Mouse (Mus musculus) right cerebral cortex, postnatal 4 days (tissue): ENCODE measurements at regions not wholly inside any gene's neighbourhood (a gene's known extent, or its start where the extent isn't known, plus 50 kb on each side); places are given as distances from the start of the nearest gene placed in this dataset.

ENCODE experiments used
- DNase-seq: peaks from one replicate; pipeline ENCODE4 v3.0.0-alpha.2; 2022

DNA sequence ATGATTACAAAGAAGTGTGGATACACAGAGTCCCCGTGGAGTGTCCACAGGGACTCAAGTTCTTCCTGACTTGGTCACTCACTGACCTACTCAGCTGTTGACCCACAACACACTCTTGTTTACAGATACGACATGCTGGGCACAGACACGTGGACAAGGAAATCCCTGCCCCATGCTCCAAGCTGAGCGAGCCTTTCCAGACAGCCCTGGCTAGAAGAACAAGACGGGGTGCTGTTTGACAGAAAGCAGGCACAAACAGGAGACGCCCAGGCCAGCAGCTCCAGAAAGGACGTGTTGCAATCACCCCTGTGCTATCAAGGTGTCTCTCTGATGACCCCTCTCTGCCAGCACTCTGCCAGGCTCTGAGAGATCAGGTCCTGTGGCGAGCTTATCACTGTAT lies 112.6 kb upstream of the Gm14444 start:
- DNase-seq: no peak

DNA sequence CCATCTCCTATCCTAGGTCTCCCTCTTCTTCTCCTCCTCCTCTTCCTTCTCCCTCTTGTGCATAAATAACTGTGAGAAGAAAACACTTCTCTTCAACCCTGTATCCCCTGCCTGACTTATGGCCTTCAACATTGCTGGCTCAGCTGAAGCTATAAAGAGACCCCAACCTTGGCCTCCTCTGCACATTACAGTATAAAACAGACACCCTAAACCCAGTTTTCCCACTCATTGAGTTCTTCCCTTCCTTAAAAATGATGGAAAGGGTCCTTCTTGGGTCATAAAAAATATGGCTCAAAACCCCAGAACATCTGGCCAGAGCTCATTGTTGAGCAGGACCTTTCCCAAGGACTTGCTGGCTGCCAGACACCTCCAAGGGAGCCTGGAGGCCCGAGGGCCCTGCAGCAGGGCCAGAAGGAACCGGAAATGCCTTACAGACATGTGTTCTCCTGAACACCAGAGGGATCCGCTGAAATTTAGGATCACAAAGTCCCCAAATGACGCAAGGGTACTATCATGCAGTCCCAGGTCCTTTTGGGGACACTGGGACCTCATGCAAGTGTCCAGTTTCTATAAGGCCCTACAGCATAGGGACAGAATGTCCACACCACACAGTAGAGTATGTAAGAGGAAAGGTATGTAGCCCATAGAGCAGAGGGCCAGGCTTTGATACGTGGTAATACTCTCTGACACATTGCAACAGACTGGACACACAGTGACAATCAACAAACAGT lies 109.9 kb upstream of the Gm14444 start:
- DNase-seq: no peak

DNA sequence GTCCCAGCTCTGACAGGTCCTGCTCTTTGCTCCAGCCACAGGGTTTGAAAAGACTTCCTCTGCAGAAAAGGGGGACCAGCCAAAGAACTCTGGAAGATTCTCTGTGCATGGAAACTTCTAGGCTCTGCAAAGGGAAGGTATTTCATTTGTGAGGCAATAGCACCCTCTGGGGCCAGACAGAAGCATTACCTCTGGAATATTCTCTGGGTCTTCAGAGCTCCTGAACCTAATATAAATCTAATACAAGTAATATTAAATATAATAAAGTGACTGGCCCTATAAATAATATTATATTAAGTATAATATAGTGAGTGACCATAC lies 109.4 kb upstream of the Gm14444 start:
- peak; percentile 76 for DNase-seq

DNA sequence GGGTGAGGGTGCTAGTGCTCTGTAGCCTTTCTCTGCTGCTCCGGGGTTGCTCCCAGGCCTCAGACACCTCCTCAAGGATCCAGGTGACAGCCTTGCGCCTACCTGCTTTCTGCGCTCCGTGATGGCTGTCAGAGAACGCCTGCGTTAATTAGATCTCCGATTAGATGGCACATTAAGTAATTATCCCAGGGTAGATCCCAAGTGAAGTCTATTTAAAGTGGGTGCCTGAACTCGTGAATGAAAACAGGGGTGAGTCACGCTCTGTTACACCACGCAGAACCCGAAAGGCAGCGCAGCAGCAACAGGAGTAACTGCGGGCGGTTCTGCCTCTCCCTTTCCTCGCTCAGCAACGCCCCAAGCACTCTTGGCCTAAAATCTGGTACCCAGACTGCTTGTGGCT lies 108.2 kb upstream of the Gm14444 start:
- no peak for DNase-seq

DNA sequence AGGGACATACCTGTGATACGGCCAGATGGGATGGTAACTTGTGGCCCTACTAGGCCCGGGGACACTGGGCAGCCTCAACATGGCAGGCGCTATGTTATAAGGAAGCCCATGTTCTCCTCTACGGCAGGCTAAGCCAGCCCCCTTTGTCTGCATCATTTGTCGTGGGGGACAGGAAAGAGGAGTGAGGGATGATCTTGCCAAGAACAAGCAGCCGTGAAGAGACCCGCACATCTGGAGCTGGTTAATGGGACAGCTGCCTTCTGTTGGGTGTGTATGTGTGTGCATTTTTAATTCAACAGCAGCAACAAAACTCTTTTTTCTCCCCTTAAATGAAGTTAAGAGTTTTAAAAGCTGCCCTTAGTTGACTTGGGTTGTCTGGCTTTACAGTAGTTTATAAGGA lies 106.4 kb upstream of the Gm14444 start:
- no peak for DNase-seq

DNA sequence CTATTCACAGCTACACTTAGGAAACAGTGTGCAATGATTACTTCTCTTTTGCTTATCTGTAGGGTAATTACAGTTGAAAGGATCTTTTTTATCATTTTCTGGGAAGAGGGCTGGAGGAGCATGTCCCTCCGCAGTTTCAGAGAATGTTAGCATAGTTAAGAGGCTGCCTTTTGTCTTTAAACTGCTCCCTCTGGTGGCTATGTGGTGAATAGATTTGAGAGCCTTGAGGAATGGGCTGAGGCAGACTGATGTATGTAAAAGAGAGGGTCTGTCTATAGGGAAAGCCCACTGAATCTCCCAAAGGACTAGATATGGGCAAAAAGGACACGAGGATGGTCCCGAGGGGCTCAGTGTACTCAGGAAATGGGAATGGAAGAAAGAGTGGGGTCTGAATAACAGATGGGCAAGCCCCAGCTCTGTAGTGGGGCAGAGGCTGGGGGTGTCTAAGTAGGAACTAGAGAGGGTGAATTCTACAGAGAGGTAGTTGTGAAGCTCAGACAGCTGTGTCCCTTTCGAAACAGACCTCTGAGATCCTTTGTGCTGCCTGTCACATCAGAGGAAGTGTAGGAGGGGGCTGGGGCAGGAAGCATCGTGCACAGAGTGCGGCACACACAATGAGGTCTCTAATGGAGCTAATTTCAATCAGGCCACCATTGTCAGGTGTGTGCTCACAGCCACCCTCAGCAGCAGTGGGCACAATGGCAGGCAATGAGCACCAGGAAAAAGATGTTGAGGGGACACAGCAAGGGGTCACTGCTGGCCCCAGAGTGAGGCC lies 104.0 kb upstream of the Gm14444 start:
- DNase-seq: peak; percentile 26

DNA sequence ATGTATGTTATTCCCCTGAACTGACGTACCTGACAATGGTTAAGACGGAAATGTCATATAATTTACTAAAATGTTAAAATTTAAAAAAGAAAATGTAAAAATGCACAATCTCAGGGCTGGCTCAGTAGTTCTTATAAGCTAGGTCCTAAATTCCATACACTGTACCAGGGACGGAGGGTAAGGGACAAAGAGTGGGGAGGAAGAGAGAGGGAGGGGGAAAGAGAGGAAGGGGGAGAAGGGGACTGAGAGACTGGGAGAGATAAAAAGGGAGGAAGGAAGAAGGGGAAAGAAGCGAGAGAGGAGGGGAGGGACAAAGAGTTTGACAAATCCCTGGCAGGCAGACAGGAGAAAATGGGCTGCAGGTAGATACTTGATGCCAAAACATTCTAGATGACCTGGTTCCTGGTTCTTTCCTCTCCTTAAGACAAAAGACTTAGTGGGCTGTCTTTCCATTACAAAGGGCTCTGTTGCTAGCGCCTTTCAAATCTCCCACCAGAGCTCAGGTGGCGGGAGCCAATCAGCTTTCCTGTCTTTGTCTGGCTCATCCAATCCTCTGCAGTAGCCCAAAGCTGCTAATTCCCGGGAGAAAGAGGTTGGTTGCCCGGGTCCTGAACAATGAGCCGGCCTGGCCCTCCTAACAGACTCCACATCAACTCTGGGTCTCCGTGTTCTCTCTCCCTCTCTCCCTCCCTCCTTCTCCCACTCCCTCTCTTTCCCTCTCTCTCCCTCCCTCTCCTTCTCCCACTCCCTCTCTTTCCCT lies 92.7 kb upstream of the Gm14444 start:
- peak; percentile 55 for DNase-seq

DNA sequence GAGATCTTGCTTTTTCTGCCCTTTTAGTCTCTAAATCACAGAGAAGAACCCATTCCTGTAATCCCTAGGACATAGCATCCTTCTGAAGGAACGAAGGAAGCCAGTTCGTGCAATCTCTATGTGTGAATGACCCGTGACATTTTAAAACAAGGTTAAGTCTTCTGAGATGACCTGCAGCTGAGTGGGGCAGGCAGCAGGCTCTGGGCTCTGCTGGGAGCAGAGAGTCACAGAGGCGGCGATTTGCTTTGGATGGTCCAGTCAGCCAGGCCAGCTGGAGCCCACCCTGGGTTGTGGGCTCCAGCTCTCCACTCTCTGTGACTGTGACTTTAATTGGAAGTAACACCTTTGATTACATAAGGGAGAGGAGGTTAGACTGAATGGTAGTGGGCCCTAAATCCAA lies 92.1 kb upstream of the Gm14444 start:
- no peak for DNase-seq

DNA sequence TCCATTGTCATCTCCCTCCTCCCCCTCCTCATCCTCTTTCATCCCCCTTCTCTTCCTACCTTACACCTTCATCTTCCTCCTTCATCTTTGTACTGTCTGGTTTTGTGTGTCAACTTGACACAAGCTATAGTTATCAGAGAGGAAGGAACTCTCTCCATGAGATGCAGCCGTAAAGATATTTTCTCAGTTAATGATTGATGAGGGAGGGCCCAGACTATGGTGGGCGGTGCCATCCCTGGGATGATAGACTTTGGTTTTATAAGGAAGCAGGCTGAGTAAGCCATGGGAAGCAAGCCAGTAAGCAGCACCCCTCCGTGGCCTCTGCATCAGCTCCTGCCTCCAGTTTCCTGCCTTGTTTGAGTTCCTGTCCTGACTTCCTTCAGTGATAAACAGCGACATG lies 87.8 kb upstream of the Gm14444 start:
- DNase-seq: no peak

DNA sequence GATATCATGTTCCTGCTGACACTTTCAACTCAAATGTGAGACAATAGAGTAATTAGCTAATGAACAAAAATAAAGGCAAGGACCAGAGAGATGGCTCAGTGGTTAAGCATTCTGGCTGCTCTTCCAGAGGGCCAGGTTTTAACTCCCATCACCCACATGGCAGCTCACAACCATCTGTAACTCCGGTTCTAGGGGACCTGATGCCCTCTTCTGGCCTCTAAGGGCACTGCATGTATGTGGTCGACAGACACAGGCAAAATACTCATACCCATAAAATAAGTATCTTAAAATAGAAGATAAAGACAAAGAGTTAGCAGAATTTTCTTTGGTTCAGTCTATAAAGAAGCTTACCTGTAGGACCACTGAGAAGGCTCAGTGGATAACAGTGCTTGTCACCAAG lies 80.3 kb upstream of the Gm14444 start:
- no peak for DNase-seq

DNA sequence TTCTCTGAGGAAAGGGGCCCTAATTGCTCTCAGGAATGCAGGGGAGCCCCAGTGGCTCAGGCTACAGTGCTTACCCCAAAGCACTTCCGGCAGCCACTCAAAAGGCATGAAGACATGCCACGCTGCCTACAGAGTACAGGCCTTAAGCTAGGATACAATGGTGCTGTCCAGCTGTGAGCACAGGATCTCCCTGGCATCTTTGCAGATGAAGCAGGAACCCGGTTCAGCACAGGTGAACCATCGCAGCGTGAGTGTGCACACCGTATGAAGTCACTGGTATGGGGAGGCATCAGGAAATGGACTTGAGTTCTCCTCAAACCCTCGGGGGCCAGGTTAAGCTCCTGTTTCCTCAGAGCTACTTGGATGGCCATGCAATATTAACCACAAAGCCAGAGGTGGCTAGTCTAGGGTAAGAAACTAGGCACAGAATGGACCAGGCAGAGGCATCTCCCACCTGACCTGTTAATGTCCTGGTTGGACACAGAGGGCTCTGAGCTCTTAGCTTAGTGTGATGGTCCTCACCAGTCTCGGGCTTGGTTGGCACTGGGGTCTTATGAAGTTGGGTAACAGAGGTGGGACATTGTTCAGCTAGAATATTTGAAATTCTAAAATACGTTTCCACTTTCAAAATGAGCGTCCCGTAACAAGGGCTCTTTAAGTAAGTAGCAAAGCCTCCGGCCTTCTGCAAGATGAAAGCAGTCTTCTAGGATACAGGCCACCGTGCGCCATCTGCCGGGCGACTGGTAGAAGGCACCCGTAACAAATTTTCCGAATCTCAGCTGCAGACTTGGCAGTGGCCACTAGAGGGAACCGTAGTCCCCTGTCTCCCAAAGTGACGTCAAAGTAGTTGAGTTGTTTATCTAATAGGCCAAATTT lies 77.7 kb upstream of the Gm14444 start:
- DNase-seq: peak; percentile 88

DNA sequence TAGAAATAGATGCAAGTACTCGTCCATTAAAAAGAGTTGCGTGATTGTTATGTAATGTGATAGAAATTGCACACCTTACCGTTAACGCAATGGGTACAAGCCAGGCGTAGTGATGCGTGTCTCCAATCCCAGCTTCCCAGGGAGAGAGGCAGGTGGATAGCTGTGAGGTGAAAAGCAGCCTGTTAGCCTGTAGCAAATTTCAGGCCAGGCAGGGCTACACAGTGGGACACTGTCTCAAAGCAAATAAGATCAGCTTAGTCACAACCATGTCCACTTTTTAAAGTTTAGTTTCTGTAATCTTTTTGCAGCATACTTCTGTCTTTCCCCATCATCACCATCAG lies 77.1 kb upstream of the Gm14444 start:
- no peak for DNase-seq

DNA sequence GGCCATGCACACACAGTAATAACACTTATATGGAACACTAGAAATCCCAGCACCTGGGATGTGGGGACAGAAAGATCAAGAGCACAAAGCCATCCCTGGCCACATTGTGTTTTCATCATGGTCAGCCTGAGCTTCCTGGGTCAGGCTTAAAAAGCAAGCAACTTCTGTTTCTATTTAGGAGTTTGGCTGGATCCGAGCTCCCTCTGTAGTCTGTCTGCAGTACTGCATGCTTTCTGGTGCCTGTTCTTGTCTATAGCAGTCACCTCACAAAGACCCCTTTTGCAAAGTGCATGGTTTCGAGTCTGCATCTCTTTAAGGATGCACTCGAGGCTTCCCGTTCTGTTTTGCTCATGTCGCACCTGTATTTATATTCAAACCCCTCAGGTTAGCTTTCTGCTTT lies 73.4 kb upstream of the Gm14444 start:
- peak; percentile 28 for DNase-seq

DNA sequence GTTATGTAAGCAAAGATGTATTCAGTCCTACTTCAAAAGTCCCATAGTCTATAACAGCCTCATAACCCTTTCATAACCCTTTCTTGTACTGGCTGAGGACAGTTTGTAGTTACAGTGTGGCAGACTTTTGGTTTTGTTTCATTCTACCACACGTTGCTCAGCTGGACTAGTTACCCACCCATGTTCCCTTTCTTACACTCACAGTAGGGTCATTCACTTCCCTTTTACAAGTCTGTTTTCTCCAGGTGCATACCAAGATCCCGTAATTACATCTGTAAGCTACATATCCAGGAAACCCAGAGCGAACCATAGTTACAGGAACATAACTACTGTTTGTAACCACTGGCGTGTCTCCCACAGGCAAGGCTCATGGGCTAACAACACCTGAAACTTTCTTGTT lies 72.1 kb upstream of the Gm14444 start:
- DNase-seq: no peak

DNA sequence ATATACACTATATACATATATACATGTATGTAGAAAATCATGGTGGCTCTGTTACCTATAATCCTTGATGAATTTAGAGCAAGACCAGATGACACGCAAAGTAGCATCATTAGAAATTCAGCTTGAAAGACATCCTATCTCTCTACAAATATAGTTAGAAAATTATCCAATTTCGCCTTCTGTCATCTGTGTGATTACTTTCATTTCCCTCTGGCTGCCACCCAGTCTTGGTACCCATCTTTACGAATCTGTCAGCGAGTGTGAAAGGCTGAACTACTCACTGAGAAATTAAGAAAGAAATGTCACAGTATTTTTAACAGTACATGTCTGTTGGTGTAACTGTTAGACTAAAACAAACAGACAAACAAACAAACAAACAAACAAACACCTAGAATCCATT lies 67.8 kb upstream of the Gm14444 start:
- DNase-seq: no peak

DNA sequence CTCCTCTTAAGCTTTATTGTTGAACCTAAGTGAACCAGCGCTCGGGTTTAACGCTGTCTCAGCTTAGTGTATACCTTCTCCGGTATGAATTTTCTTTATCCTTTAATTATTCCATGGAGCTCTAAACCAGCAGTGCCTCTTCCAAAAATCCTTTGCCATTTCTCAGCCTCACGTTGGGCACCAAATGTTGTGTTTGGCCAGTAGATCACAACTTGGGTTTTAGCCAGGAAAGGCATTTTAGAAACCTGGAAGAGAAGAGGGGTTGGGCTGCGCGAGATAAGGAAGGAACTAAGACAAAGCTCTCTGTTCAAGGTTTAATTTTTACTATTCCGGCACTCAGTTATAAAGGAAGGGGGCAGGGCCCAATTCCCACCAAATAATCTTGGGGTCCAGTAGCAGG lies 61.9 kb upstream of the Gm14444 start:
- no peak for DNase-seq
